Mouse (Mus musculus) lung, embryonic 15.5 days (tissue): Measurements from ENCODE around the gene Il2rb. TPM values are rescaled to one million over a fixed set of nuclear protein-coding genes. Genes with fewer than 3 reads are reported as not detected.
A peak's percentile ranks its signal among the peaks of the same experiment; 100 is the strongest.

Experiments
- ATAC-seq: fragments of 200-750 bp; cut with Nextera tagmentation; 2 replicates; pipeline ENCODE4 v1.8.0; 2017; ENCODE audit warnings: moderate number of reproducible peaks, borderline replicate concordance; ENCODE audit not compliant: low FRiP score, low TSS enrichment; ENCODE audit errors: extremely low read depth
- H3K27ac ChIP-seq: fragments of 300-500 bp; sonication (generic); 2 replicates; pipeline ENCODE4 v1.5.1; 2015; ENCODE audit warnings: moderate library complexity, mild to moderate bottlenecking, inconsistent platforms
- H3K27me3 ChIP-seq: fragments of 300-500 bp; sonication (generic); 2 replicates; pipeline ENCODE4 v1.6.1; 2015; ENCODE audit warnings: inconsistent platforms
- H3K36me3 ChIP-seq: fragments of 300-500 bp; sonication (generic); 2 replicates; pipeline ENCODE4 v1.6.1; 2015; ENCODE audit warnings: inconsistent platforms
- H3K4me1 ChIP-seq: fragments of 300-500 bp; sonication (generic); 2 replicates; pipeline ENCODE4 v1.6.1; 2015; ENCODE audit warnings: inconsistent platforms
- H3K4me2 ChIP-seq: fragments of 300-500 bp; sonication (generic); 2 replicates; pipeline ENCODE4 v1.6.1; 2015; ENCODE audit warnings: inconsistent platforms, mild to moderate bottlenecking, moderate library complexity
- H3K4me3 ChIP-seq: fragments of 300-500 bp; sonication (generic); 2 replicates; pipeline ENCODE4 v1.5.1; 2015; ENCODE audit warnings: mild to moderate bottlenecking, inconsistent platforms
- H3K9ac ChIP-seq: fragments of 300-500 bp; sonication (generic); 2 replicates; pipeline ENCODE4 v1.6.1; 2015; ENCODE audit warnings: inconsistent platforms
- H3K9me3 ChIP-seq: fragments of 300-500 bp; sonication (generic); 2 replicates; pipeline ENCODE4 v1.6.1; 2016; ENCODE audit warnings: inconsistent platforms
- WGBS: fragments of 180-500 bp; shearing (Covaris S2); methylation state at CpG from one replicate; pipeline ENCODE4 v1.1.7; 2015; 5-methylcytosine and 5-hydroxymethylcytosine counted together
- polyA plus RNA-seq: library from polyadenylated mRNA; unstranded; fragments of >200 nt; fragmentation: Nextera tagmentation; extraction: Ambion mirVana; gene quantifications from 2 replicates; pipeline ENCODE4 v1.2.1, GENCODE M21; 2015

Il2rb gene
- polyA plus RNA-seq, 1 experiment from 2014 or later, result 1.3 TPM

- Histone ChIP-seq H3K27ac (peak overlapping the region; percentile 89; the same call in 1 of the 2 replicates), H3K4me3 (no peak overlapping the region), H3K4me1 (peaks cover 36% of the 10 kb centered on the region), H3K36me3 (peaks cover 4% of the 10 kb centered on the region; the same call in 1 of the 2 replicates), H3K9me3 (no peaks in the 10 kb centered on the region), H3K27me3 (no peaks in the 10 kb centered on the region), H3K4me2 (no peak overlapping the region), H3K9ac (no peak overlapping the region)
- no peak for ATAC-seq
- 66% methylated on average over 8 of the region's 8 CpGs for WGBS
Measured at GRCm38 (mm10) chr15:78438505-78438904, 56.6 kb downstream of the Il2rb start.

DNA sequence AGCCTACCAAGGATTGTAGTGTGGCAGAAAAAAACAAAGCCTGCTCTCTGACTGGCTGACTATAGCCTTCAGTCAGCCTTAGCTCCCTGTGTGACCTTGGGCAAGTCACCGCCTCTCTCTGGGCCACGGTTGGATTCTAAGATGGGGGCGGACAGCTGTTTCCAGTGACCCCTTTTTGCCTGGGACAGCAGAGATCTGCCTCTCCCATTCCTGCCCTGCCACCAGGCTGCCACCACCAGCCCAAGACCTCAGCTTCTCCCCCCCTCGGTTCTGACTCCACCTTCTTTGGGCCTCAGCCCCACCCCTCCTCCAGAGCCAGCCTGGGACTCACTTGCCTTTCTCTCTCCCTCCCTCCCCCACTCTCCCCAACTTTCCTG is 57.1 kb downstream of the Il2rb start:
- H3K4me1 ChIP-seq, result peaks cover 36% of the 10 kb centered on the region
- H3K27ac ChIP-seq, result peak overlapping the region; percentile 89
- 0 out of 2 replicates have a peak overlapping the region, but pooled peaks have one; percentile 64 for H3K4me2 ChIP-seq
- no peaks in the 10 kb centered on the region for H3K27me3 ChIP-seq
- H3K36me3 ChIP-seq, result peaks cover 4% of the 10 kb centered on the region; the same call in 1 of the 2 replicates
- WGBS, result 32% methylated on average over 4 of the region's 4 CpGs
- no peak overlapping the region for H3K4me3 ChIP-seq
- H3K9ac ChIP-seq, result no peak overlapping the region
- H3K9me3 ChIP-seq, result no peaks in the 10 kb centered on the region
- peak; percentile 0; the same call in 1 of the 2 replicates for ATAC-seq

- WGBS, result 14% methylated on average over 21 of the region's 23 CpGs
- no peaks in the 10 kb centered on the region for H3K27me3 ChIP-seq
- H3K4me3 ChIP-seq, result peak overlapping the region; percentile 29
- peaks cover 4% of the 10 kb centered on the region; the same call in 1 of the 2 replicates for H3K36me3 ChIP-seq
- H3K4me1 ChIP-seq, result peaks cover 36% of the 10 kb centered on the region
- H3K27ac ChIP-seq, result peak overlapping the region; percentile 89
- H3K9me3 ChIP-seq, result no peaks in the 10 kb centered on the region
- H3K9ac ChIP-seq, result no peak overlapping the region; the same call in 1 of the 2 replicates
- ATAC-seq, result peak; percentile 56
- H3K4me2 ChIP-seq, result peak overlapping the region; percentile 64
Measured at GRCm38 (mm10) chr15:78437237-78438017, 57.6 kb downstream of the Il2rb start.

GRCm38 (mm10) chr15:78436380-78437192 is 58.5 kb downstream of the Il2rb start:
- Histone ChIP-seq H3K9me3 (no peaks in the 10 kb centered on the region), H3K4me3 (peak overlapping the region; percentile 29), H3K27ac (peak overlapping the region; percentile 89), H3K4me2 (peak overlapping the region; percentile 64), H3K9ac (0 out of 2 replicates have a peak overlapping the region, but pooled peaks have one; percentile 26), H3K4me1 (peaks cover 36% of the 10 kb centered on the region), H3K36me3 (peaks cover 4% of the 10 kb centered on the region; the same call in 1 of the 2 replicates), H3K27me3 (no peaks in the 10 kb centered on the region)
- ATAC-seq, result peak; percentile 53
- 8% methylated on average over 31 of the region's 32 CpGs for WGBS

- Histone ChIP-seq H3K9ac (no peak overlapping the region), H3K27me3 (no peaks in the 10 kb centered on the region), H3K4me3 (no peak overlapping the region), H3K4me1 (peaks cover 36% of the 10 kb centered on the region), H3K27ac (no peak overlapping the region), H3K4me2 (no peak overlapping the region), H3K9me3 (no peaks in the 10 kb centered on the region), H3K36me3 (peaks cover 4% of the 10 kb centered on the region; the same call in 1 of the 2 replicates)
- WGBS, result 72% methylated on average over 11 of the region's 11 CpGs
- ATAC-seq, result no peak
Measured at GRCm38 (mm10) chr15:78435681-78436080, 59.4 kb downstream of the Il2rb start.

DNA sequence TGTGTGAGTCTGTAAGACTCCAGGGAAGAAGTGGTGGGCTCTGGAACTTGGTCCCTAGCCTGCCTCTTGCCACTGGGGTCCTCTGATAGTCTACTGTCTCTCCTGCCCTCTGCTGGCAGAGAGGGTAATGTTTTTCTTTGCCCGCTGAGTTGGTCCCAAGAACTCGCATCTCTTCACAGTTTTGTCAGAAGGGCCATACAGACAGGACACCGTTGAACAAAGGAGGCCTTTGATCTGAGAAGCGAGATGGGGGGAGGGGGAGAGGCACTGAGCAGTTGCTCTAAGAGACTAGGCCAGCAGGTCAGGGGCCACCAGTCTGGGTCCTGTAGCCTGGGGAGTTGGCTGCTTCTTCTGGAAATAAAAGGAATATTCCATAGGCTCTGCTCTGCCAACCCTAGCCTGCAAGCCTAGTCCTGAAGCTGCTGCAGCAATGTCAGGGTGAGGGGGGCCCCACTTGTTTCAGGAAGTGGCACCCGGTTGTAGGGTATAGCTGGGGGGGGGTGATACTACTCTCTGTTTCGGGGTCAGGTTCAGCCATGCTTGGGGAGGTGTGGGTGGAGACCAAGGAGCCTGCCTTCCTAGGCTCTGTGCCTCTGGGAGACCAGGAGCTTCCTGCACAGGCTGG is 60.1 kb downstream of the Il2rb start:
- Histone ChIP-seq H3K36me3 (peaks cover 4% of the 10 kb centered on the region; the same call in 1 of the 2 replicates), H3K4me2 (no peak overlapping the region), H3K27me3 (no peaks in the 10 kb centered on the region), H3K9ac (no peak overlapping the region), H3K27ac (no peak overlapping the region), H3K4me1 (peaks cover 41% of the 10 kb centered on the region), H3K9me3 (no peaks in the 10 kb centered on the region), H3K4me3 (no peak overlapping the region)
- ATAC-seq, result no peak
- 23% methylated on average over 6 of the region's 6 CpGs for WGBS

GRCm38 (mm10) chr15:78431541-78432121 is 63.4 kb downstream of the Il2rb start:
- H3K27me3 ChIP-seq, result no peaks in the 10 kb centered on the region
- H3K4me2 ChIP-seq, result no peak overlapping the region
- no peak overlapping the region for H3K4me3 ChIP-seq
- H3K36me3 ChIP-seq, result peaks cover 4% of the 10 kb centered on the region; the same call in 1 of the 2 replicates
- no peak for ATAC-seq
- 74% methylated on average over 7 of the region's 7 CpGs for WGBS
- no peaks in the 10 kb centered on the region for H3K9me3 ChIP-seq
- no peak overlapping the region for H3K27ac ChIP-seq
- peaks cover 41% of the 10 kb centered on the region for H3K4me1 ChIP-seq
- no peak overlapping the region for H3K9ac ChIP-seq

DNA sequence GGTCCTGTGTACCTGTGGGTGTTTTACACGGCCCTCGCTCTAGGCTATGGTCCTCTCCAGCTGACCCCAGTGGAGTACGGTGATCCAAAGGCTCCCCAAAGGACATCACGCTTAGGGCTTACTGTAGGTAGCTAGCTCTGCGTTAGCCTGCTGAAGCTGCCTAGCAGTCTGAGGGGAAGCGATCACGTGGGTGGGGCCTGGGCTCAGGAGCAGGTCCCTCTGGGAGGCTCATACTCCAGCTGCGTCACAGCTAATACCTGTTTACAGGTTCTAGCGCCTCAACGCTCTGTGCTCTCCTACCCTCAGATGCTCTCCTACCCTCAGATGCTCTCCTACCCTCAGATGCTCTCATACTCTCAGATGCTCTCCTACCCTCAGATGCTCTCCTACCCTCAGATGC is 64.2 kb downstream of the Il2rb start:
- H3K27ac ChIP-seq, result no peak overlapping the region
- H3K9me3 ChIP-seq, result no peaks in the 10 kb centered on the region
- WGBS, result 88% methylated on average over 10 of the region's 10 CpGs
- H3K4me2 ChIP-seq, result no peak overlapping the region
- H3K27me3 ChIP-seq, result no peaks in the 10 kb centered on the region
- H3K36me3 ChIP-seq, result peaks cover 4% of the 10 kb centered on the region; the same call in 1 of the 2 replicates
- H3K4me3 ChIP-seq, result no peak overlapping the region
- H3K9ac ChIP-seq, result no peak overlapping the region
- peaks cover 33% of the 10 kb centered on the region for H3K4me1 ChIP-seq
- no peak for ATAC-seq

- no peak overlapping the region for H3K9ac ChIP-seq
- H3K4me2 ChIP-seq, result peak overlapping the region; percentile 88
- H3K36me3 ChIP-seq, result peaks cover 4% of the 10 kb centered on the region; the same call in 1 of the 2 replicates
- H3K4me3 ChIP-seq, result peak overlapping the region; percentile 74
- peak overlapping the region; percentile 69 for H3K27ac ChIP-seq
- no peak for ATAC-seq
- H3K27me3 ChIP-seq, result no peaks in the 10 kb centered on the region; the same call in 1 of the 2 replicates
- H3K4me1 ChIP-seq, result peaks cover 27% of the 10 kb centered on the region
- H3K9me3 ChIP-seq, result no peaks in the 10 kb centered on the region
- WGBS, result 70% methylated on average over 13 of the region's 13 CpGs
Measured at GRCm38 (mm10) chr15:78429871-78430622, 65.0 kb downstream of the Il2rb start.
